Mouse (Mus musculus) G1E (cell line): Measurements from ENCODE around the gene Prune1.
"Not testable (repeated sequence)": the region's sequence is repeated elsewhere in the genome, so short reads cannot be mapped to it uniquely, and the experiment has no call there.

Experiments
- CTCF ChIP-seq: IDR thresholded peaks from 2 replicates; pipeline ENCODE4 v1.5.1; 2012; ENCODE audit warnings: low read depth, low read length, inconsistent platforms, mixed read lengths
- GATA2 ChIP-seq: IDR thresholded peaks from 2 replicates; pipeline ENCODE4 v1.6.1; 2012; ENCODE audit warnings: low read depth, low read length, inconsistent platforms, borderline replicate concordance

DNA sequence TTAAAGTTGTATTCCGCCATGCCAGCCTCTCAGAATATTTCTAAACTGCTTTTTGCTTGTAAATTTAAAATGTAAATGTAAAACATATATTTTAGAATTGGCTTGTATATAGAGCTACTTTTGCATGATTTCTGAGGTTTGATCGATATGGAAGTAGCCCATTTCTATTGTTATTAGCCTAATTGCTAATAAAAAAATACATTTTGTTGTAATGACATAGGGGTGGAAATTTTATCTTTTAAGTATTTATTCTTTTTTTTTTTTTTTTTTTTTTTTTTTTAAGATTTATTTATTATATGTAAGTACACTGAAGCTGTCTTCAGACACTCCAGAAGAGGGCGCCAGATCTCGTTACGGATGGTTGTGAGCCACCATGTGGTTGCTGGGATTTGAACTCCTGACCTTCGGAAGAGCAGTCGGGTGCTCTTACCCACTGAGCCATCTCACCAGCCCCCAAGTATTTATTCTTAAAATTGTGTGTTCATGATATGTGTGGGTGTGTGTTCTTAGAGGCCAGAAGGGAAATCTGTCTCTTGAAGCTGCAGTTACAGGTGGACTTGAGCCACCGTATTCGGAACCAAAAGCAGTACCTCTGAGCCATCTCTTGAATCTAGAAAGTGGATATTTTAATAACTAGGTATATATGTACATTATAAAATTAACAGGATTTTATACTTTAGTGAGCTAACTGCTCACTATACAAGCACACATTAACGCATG lies 68.8 kb downstream of the Prune1 start:
- not testable (repeated sequence) for TF ChIP-seq CTCF, GATA2
